Mouse (Mus musculus): Measurements from ENCODE around the gene Olfr1396.
"Not testable (repeated sequence)": the region's sequence is repeated elsewhere in the genome, so short reads cannot be mapped to it uniquely, and the experiment has no call there.

Gene Olfr1396

GRCm38 (mm10) chr11:49090551-49090950 is 24.1 kb downstream of the Olfr1396 start:
- no peak for DNase-seq (ENCODE audit: low spot score in 2 of 2)

- no peak for DNase-seq (ENCODE audit: low spot score in 2 of 2)
These were observed 24.8 kb downstream of the Olfr1396 start for GRCm38 (mm10) chr11:49089735-49090507.

DNA sequence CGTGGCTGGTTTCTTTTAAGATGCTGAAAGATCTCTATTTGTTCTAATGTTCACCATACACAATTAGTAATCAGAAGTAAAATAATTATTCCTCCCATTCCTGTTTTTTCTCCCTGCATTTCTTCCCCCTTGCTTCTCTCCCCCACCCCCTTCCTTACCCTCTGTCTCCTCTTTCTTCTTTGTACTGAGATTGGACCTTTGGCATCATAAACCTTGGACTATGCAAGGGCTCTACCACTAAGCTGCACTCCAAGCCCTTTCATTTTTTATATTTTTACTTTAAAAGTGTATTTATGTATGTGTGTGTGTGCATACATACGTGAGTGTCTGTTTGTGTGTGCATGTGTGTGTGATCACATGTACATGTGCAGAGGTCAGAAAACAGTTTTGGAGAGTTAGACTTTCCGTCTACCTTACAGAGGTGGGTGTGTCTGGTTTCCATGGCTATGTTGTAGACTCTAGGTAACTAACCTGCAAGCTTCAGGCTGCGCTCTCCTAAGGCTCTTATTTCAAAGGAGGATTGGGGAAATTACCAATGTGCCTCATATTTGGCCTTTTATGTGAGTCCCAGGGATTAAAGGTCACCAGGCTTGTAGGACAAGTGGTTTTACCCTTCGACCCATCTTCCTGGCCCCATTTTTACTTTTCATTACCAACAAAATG is 25.6 kb downstream of the Olfr1396 start:
- no peak for DNase-seq (ENCODE audit: low spot score in 2 of 2)

DNA sequence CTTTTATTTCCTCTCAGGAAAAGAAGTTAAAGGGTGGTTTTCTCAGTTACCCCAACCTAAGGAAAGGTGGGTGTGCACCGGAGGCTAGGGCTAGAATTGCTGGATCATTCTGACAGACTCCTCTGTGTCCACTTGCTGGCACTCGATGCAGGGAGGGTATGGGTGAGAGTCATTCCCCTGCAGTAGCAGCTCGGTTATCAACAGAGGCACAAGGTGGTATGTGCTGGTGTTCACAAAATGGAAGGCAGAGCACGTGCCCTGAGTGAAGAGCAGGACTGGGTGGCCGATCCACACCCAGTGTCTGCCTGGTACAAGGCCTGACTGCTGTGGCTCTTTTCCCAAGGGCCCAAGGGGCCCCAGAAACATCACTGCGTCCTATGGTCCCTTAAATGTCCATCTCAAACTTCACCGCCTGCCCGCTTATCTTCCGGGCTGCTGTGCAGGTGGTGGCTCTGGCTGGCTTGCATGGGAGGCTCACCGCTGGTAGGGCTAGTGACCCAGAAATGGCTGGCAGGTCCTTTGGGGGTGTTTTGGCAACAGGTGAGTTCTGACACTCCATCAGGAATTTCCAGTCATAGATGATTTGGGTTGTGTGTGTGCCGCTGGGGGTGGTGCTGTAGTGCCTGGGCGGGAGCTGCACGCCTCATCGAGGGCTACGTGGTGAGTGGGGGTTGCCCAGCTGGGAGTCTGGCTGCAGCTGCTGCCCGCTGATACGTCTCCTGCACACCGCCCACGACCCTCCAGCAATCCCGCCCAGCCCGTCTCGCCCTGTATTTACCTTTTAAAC is 26.7 kb downstream of the Olfr1396 start:
- DNase-seq (ENCODE audit: low spot score in 2 of 2), result no peak

DNA sequence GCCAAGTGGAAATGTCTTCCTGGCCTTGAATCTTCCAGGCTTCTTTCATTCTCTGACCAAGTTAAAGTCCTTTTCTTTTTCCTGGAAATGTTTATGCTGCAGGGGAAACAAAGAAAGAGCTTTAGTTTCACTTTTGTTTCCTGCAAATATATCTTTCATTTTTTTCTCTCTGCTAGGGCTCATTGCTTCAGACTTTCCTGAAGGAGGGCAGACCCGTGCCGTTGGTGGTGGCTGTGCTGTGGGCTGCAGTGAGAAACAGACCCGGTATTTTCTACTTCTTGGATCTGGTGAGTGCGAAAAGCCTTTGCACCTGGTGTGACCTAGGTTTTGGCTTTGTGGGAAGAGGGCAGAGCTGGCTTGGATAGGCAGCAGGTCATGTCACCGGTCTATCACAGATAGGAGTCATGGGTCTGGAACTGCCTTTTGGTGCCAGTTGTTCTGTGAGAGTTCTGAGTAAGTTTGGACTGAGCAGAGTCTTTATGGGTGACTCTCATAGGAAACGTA is 27.8 kb downstream of the Olfr1396 start:
- DNase-seq (ENCODE audit: low spot score in 2 of 2), result no peak

DNA sequence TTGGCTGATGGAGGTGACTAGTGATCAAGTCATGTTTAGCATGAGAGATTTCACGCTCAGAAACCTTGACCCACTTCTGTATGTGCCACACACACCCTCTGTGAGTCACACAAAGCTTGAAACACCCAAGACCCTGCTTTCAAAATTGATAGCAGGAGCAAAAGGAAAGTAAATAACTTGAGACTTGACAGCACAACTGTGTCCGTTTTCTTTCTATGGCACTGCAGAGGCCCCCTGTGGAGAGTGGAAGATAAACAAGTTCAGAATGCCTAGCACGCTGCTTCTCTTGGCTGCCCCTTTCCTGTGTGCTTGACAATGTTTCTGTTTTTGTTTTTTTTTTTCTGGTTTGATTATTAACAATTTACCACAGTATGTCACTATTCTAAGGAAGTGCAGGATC is 29.8 kb downstream of the Olfr1396 start:
- no peak for DNase-seq (ENCODE audit: low spot score in 2 of 2)

DNA sequence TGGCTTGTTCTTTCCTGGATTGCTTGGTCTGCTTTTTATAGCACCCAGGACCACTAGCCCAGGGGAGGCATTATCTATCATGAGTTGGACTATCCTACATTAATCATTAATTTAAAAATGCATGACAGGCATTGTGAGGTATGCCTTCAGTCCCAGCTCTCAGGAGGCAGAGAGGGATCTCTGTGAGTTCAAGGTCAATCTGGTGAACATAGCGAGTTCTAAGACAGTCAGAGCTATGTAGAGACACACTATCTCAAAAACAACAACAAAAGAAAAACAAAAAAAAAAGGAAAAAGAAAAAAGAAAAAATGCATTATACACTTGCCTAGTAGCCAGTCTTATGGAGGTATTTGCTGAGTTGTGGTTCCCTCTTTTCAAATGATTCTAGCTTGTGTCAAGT is 30.3 kb downstream of the Olfr1396 start:
- DNase-seq (ENCODE audit: low spot score in 2 of 2), result no peak

GRCm38 (mm10) chr11:49083808-49084207 is 30.9 kb downstream of the Olfr1396 start:
- DNase-seq (ENCODE audit: low spot score in 2 of 2), result no peak

DNA sequence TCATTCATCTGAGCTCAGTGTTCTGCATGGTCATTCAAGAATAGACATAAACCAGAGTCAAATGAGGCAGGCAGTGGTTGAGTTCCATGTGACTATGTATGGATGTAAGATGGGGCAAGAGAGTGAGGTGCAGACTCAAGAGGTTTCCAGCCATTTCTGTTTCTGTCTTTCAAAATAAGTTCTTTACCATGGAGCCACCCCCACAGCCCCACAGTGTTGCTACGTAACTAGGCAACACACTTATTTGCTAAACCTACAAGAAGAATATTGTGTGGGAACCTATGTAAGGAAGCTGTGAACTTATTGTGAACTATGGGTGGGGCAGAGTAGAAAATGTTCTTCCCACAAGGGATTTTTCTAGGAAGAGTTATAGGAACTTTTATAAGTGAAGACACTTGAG is 31.5 kb downstream of the Olfr1396 start:
- peak in 1 of 2 experiments; percentile 47 for DNase-seq (ENCODE audit: low spot score in 2 of 2)

GRCm38 (mm10) chr11:49081886-49082285 is 32.8 kb downstream of the Olfr1396 start:
- DNase-seq (ENCODE audit: low spot score in 2 of 2), result no peak

- DNase-seq (ENCODE audit: low spot score in 2 of 2), result no peak
These were observed 33.3 kb downstream of the Olfr1396 start for GRCm38 (mm10) chr11:49081356-49081755.

GRCm38 (mm10) chr11:49080636-49081035 is 34.0 kb downstream of the Olfr1396 start:
- no peak for DNase-seq (ENCODE audit: low spot score in 2 of 2)

DNA sequence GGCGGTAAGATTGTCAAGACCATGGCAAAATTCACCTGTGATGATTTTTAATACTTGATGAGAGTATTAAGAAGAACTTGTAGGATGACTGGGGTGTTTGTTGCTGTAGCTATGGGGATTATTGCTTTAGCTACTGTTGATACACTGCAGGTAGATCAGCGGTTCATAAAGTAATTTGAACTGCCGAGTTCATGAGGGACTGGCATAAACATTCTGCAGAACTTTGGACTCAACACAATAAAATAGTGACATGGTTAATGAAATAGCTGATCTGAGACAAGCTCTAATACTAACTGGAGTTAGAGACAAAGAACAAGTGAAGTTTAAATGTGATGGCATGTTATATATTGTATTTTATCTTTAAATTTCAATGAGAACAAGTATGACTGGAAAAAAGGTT is 36.0 kb downstream of the Olfr1396 start:
- DNase-seq (ENCODE audit: low spot score in 2 of 2), result no peak

DNA sequence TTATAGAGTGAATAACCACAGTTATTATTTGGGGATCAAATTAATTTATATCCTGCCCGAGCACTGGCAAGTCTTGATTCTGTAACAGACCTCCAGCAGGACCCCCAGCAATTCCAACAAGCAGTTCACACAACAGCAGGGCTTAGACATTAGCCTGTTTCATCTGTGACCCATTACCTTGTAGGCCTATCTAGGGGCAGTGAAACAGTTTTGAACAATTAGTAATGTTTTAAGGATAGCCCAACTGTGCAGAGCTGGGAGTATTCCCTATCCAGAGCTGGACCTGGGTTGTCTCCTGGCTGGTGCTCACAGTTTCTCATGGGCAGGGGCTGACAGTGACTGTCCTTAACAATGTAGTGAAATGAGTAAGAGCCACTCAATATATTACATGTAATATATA is 37.7 kb downstream of the Olfr1396 start:
- no peak for DNase-seq (ENCODE audit: low spot score in 2 of 2)

DNA sequence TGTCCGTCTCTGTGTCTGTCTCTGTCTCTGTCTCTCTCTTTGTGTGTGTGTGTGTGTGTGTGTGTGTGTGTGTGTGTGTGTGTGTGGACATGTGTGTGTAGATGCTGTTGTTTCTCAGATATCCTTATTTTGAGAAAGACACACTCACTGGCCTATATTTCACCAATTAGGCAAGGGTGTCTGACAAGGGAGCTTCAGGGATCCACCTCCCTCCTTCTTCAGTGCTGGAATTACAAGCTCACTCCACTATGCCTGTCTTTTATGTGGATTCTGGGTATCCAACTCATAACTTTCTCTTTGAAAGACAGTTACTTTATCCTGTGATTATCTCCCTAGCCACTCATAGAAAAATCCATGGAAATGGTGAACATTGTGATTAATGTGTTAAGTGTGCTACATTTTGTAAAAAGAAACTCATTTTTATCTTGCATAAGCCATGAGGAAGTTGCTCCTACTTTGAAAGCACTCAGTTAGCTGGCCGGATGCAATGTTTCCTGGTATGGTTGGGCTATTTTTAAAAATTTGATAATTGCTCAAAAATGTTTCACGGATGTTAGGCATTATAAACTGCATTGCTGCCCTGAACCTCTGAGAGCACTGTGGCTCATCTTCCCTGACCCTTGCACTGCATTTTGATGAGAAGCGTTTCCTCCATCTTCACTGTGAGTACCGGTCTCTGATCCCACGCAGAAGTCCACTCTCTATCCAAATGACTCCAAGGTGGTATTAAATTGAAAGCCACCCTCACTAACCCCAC is 38.5 kb downstream of the Olfr1396 start, which contains the start of gene Ifi47:
TSS of gene Ifi47 (plus strand) at position 587 of the 757 bp plus-strand sequence.
- not testable (repeated sequence) for DNase-seq (ENCODE audit: low spot score in 2 of 2)

- DNase-seq (ENCODE audit: low spot score in 2 of 2), result no peak
These were observed 46.3 kb downstream of the Olfr1396 start for GRCm38 (mm10) chr11:49068358-49068757.

GRCm38 (mm10) chr11:49063713-49064469 is 50.8 kb downstream of the Olfr1396 start, which contains the start of gene Tgtp2:
Gene Tgtp2 (minus strand): TSS chr11:49064206.
- DNase-seq (ENCODE audit: low spot score in 2 of 2), result not testable (repeated sequence)

DNA sequence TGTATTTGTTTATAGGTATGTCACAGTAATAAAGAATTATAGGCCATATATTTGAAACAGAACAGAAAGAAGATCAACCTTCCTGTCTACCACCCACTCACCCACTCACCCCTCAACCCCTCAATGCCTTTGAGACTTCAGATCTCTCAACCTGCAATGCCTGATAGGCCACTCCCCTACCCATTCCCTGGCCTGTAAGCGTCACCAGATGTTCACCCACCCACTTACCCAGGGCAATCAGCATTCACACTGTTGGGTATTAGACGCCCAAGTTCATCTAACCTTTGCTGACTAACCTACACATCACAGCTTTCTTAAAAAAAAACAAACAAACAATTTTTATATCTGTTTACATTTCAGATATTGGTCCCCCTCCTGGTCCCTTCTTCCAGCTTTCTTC is 52.8 kb downstream of the Olfr1396 start:
- DNase-seq (ENCODE audit: low spot score in 2 of 2), result not testable (repeated sequence)

GRCm38 (mm10) chr11:49060061-49060460 is 54.6 kb downstream of the Olfr1396 start:
- not testable (repeated sequence) for DNase-seq (ENCODE audit: low spot score in 2 of 2)
